8 mouse cellular contexts compared by ENCODE assay signal in genomic region chr19:25236596-25237491, GRCm38 (mm10). TPM values are rescaled to one million over a fixed set of nuclear protein-coding genes. Genes with fewer than 3 reads are reported as not detected.
DNase-seq lines count a peak whose midpoint lies in the region; ATAC-seq lines count a peak whose summit lies in the region.

Kank1 (plus strand) TSS chr19:25236975.

- no peaks in the 10 kb centered on the region for H3K9me3 ChIP-seq in erythroblast, embryonic 14.5 days (ENCODE audit: control insufficient read depth, low read length)
- no peaks in the 10 kb centered on the region for H3K9me3 ChIP-seq in forebrain, embryonic 10.5 days
- no peaks in the 10 kb centered on the region for H3K9me3 ChIP-seq in heart, embryonic 11.5 days (replicated peaks; ENCODE audit: control insufficient read depth, low read length)
- H3K9me3 ChIP-seq in kidney, embryonic 14.5 days (ENCODE audit: control insufficient read depth, low read length): no peaks in the 10 kb centered on the region
- H3K9me3 ChIP-seq in midbrain, embryonic 16.5 days (replicated peaks; ENCODE audit: control insufficient read depth, low read length, poor library complexity, severe bottlenecking): no peaks in the 10 kb centered on the region
- H3K9me3 ChIP-seq in stomach, embryonic 16.5 days (replicated peaks; ENCODE audit: control insufficient read depth, low read length): no peaks in the 10 kb centered on the region; the same call in 1 of the 2 replicates

- H3K4me3 ChIP-seq in erythroblast, embryonic 14.5 days (replicated peaks): peak within 1 kb of the TSS; percentile 55
- peak within 1 kb of the TSS; percentile 81 for H3K4me3 ChIP-seq in forebrain, embryonic 10.5 days
- H3K4me3 ChIP-seq in heart, embryonic 11.5 days (ENCODE audit: low read depth, low read length): peak within 1 kb of the TSS; percentile 68
- peak within 1 kb of the TSS; percentile 75 for H3K4me3 ChIP-seq in kidney, embryonic 14.5 days (ENCODE audit: low read length)
- peak within 1 kb of the TSS; percentile 74 for H3K4me3 ChIP-seq in midbrain, embryonic 16.5 days (ENCODE audit: low read depth, low read length)
- peak within 1 kb of the TSS; percentile 76 for H3K4me3 ChIP-seq in stomach, embryonic 16.5 days (replicated peaks; ENCODE audit: low read length)

- WGBS in forebrain, embryonic 10.5 days: under 1% methylated on average over 76 of the region's 76 CpGs
- WGBS in heart, embryonic 11.5 days (ENCODE audit: insufficient replicate concordance): under 1% methylated on average over 76 of the region's 76 CpGs
- WGBS in kidney, embryonic 14.5 days: under 1% methylated on average over 76 of the region's 76 CpGs
- under 1% methylated on average over 76 of the region's 76 CpGs for WGBS in midbrain, embryonic 16.5 days
- WGBS in stomach, embryonic 16.5 days: under 1% methylated on average over 76 of the region's 76 CpGs

- H3K4me1 ChIP-seq in erythroblast, embryonic 14.5 days (ENCODE audit: control insufficient read depth): no peaks in the 10 kb centered on the region; the same call in 1 of the 2 replicates
- peaks cover 49% of the 10 kb centered on the region for H3K4me1 ChIP-seq in forebrain, embryonic 10.5 days
- H3K4me1 ChIP-seq in heart, embryonic 11.5 days (ENCODE audit: control insufficient read depth, insufficient read depth, low read length): peaks cover 11% of the 10 kb centered on the region; the same call in 1 of the 2 replicates
- H3K4me1 ChIP-seq in kidney, embryonic 14.5 days (ENCODE audit: control insufficient read depth, insufficient read depth, low read length): no peaks in the 10 kb centered on the region
- H3K4me1 ChIP-seq in midbrain, embryonic 16.5 days (ENCODE audit: control insufficient read depth, insufficient read depth, low read length): peaks cover 15% of the 10 kb centered on the region
- H3K4me1 ChIP-seq in stomach, embryonic 16.5 days (ENCODE audit: control insufficient read depth, insufficient read depth, low read length): peaks cover 5% of the 10 kb centered on the region; the same call in 1 of the 2 replicates

- peak; percentile 82 for DNase-seq in forebrain, embryonic 10.5 days (ENCODE audit: extremely low spot score, low spot score)
- peak; percentile 55 for DNase-seq in liver

- no peak for ATAC-seq in erythroblast, adult 5-6 weeks (replicated peaks; ENCODE audit: low FRiP score, poor library complexity, severe bottlenecking)
- ATAC-seq in heart, embryonic 11.5 days (replicated peaks; ENCODE audit: insufficient number of reproducible peaks, low FRiP score, low TSS enrichment): peak; percentile 73
- peak; percentile 90 for ATAC-seq in kidney, embryonic 14.5 days (ENCODE audit: low FRiP score, low TSS enrichment)
- ATAC-seq in midbrain, embryonic 16.5 days: peak; percentile 89
- peak; percentile 88 for ATAC-seq in stomach, embryonic 16.5 days (ENCODE audit: insufficient read depth, low FRiP score)

- H3K27ac ChIP-seq in forebrain, embryonic 10.5 days: peak within 1 kb of the TSS; percentile 92
- peak within 1 kb of the TSS; percentile 66 for H3K27ac ChIP-seq in heart, embryonic 11.5 days (ENCODE audit: low read depth, low read length)
- H3K27ac ChIP-seq in kidney, embryonic 14.5 days (ENCODE audit: low read depth, low read length): peak within 1 kb of the TSS; percentile 80
- H3K27ac ChIP-seq in midbrain, embryonic 16.5 days (ENCODE audit: low read length): peak within 1 kb of the TSS; percentile 39; the same call in 1 of the 2 replicates
- H3K27ac ChIP-seq in stomach, embryonic 16.5 days (ENCODE audit: low read length): peak within 1 kb of the TSS; percentile 66

- peaks cover 39% of the 10 kb centered on the region for H3K27me3 ChIP-seq in erythroblast, embryonic 14.5 days (ENCODE audit: control insufficient read depth)
- peaks cover 50% of the 10 kb centered on the region for H3K27me3 ChIP-seq in forebrain, embryonic 10.5 days (ENCODE audit: poor library complexity, severe bottlenecking)
- H3K27me3 ChIP-seq in heart, embryonic 11.5 days (ENCODE audit: control insufficient read depth, insufficient read depth, low read length): peaks cover 3% of the 10 kb centered on the region; the same call in 1 of the 2 replicates
- H3K27me3 ChIP-seq in kidney, embryonic 14.5 days (ENCODE audit: control insufficient read depth, insufficient read depth, low read length): peaks cover 12% of the 10 kb centered on the region
- peaks cover 16% of the 10 kb centered on the region for H3K27me3 ChIP-seq in midbrain, embryonic 16.5 days (ENCODE audit: control insufficient read depth, insufficient read depth, low read depth, low read length)
- no peaks in the 10 kb centered on the region; the same call in 1 of the 2 replicates for H3K27me3 ChIP-seq in stomach, embryonic 16.5 days (ENCODE audit: control insufficient read depth, insufficient read depth, low read length)

- no peaks in the 10 kb centered on the region for H3K36me3 ChIP-seq in erythroblast, embryonic 14.5 days (ENCODE audit: control insufficient read depth)
- no peaks in the 10 kb centered on the region for H3K36me3 ChIP-seq in forebrain, embryonic 10.5 days (replicated peaks)
- H3K36me3 ChIP-seq in heart, embryonic 11.5 days (ENCODE audit: control insufficient read depth, insufficient read depth, low read length): no peaks in the 10 kb centered on the region
- H3K36me3 ChIP-seq in kidney, embryonic 14.5 days (ENCODE audit: control insufficient read depth, insufficient read depth, low read length): no peaks in the 10 kb centered on the region
- H3K36me3 ChIP-seq in midbrain, embryonic 16.5 days (ENCODE audit: control insufficient read depth, insufficient read depth, low read length): no peaks in the 10 kb centered on the region
- H3K36me3 ChIP-seq in stomach, embryonic 16.5 days (ENCODE audit: control insufficient read depth, insufficient read depth, low read length): no peaks in the 10 kb centered on the region

- peak within 1 kb of the TSS; percentile 78 for H3K4me2 ChIP-seq in heart, embryonic 11.5 days
- H3K4me2 ChIP-seq in kidney, embryonic 14.5 days (replicated peaks; ENCODE audit: low read depth, low read length): peak within 1 kb of the TSS; percentile 91
- peak within 1 kb of the TSS; percentile 99 for H3K4me2 ChIP-seq in midbrain, embryonic 16.5 days (ENCODE audit: low read length)
- peak within 1 kb of the TSS; percentile 96 for H3K4me2 ChIP-seq in stomach, embryonic 16.5 days (ENCODE audit: low read depth, low read length)

- H3K9ac ChIP-seq in heart, embryonic 11.5 days (ENCODE audit: low read depth, low read length): peak within 1 kb of the TSS; percentile 66
- peak within 1 kb of the TSS; percentile 66 for H3K9ac ChIP-seq in kidney, embryonic 14.5 days (ENCODE audit: low read depth, low read length)
- H3K9ac ChIP-seq in midbrain, embryonic 16.5 days (ENCODE audit: low read depth, low read length): peak within 1 kb of the TSS; percentile 69
- peak within 1 kb of the TSS; percentile 73 for H3K9ac ChIP-seq in stomach, embryonic 16.5 days (ENCODE audit: low read length)

RNA-seq across cellular contexts. Expression of gene Kank1, which starts in this region (rescaled TPM):
- polyA plus RNA-seq in erythroblast, embryonic 14.5 days (2012): not detected in 2 replicates
- 3.1 TPM in 1 of 2 replicates, not detected in the other for total RNA-seq in erythroblast, adult 5-6 weeks (2015; ENCODE audit: low replicate concordance)
- total RNA-seq in erythroblast, adult 5-6 weeks (2017; ENCODE audit: low replicate concordance): 0.14 TPM in 1 of 2 replicates, not detected in the other
- polyA plus RNA-seq in forebrain, embryonic 10.5 days (2016; fragmentation: Nextera tagmentation; extraction: Ambion mirVana): 19.3 and 19.6 TPM in 2 replicates
- 56.6 and 56.8 TPM in 2 replicates for polyA plus RNA-seq in heart, embryonic 11.5 days (2014; fragmentation: Nextera tagmentation; extraction: Ambion mirVana)
- 14.5 and 23.0 TPM in 2 replicates for polyA plus RNA-seq in kidney, embryonic 14.5 days (2014; fragmentation: Nextera tagmentation; extraction: Ambion mirVana)
- 6.0 and 8.4 TPM in 2 replicates for polyA plus RNA-seq in midbrain, embryonic 16.5 days (2015; fragmentation: Nextera tagmentation; extraction: Ambion mirVana)
- polyA plus RNA-seq in stomach, embryonic 16.5 days (2015; fragmentation: Nextera tagmentation; extraction: Ambion mirVana): 37.7 and 39.1 TPM in 2 replicates

Comparison
In these comparisons a context has a peak if more than half of its experiments do, and no peak if none do; other contexts are left out.
1. H3K27ac ChIP-seq: peak in every context shown above with its lines; median percentile 92 in forebrain, embryonic 10.5 days; 80 in kidney, embryonic 14.5 days; 66 in heart, embryonic 11.5 days; 66 in stomach, embryonic 16.5 days; 39 in midbrain, embryonic 16.5 days.